Mouse (Mus musculus) heart, embryonic 14.5 days (tissue): ENCODE data around the gene Ifna1. TPM values are rescaled to one million over a fixed set of nuclear protein-coding genes. Genes with fewer than 3 reads are reported as not detected.
"Not testable (repeated sequence)": the region's sequence is repeated elsewhere in the genome, so short reads cannot be mapped to it uniquely, and the experiment has no call there.

Experiments used
- ATAC-seq: fragments of 200-750 bp; cut with Nextera tagmentation; 2 replicates; pipeline ENCODE4 v1.8.0; 2017; ENCODE audit warnings: low read depth, moderate TSS enrichment; ENCODE audit not compliant: insufficient number of reproducible peaks, insufficient read depth, low FRiP score
- H3K27ac ChIP-seq, 2 experiments: fragments of 200-500 bp in 1 of 2; fragments of 300-500 bp in 1 of 2; sonication (generic) in 1 of 2; replicated peaks in 1 of 2; 2 replicates each; pipeline ENCODE4 v1.5.1; 2012 to 2014; ENCODE audit warnings: low read depth in 2 of 2, low read length in 2 of 2, control low read depth in 1 of 2, mild to moderate bottlenecking in 1 of 2, mixed read lengths in 1 of 2; ENCODE audit not compliant: control insufficient read depth in 1 of 2, insufficient read depth in 1 of 2
- H3K27me3 ChIP-seq: fragments of 300-500 bp; sonication (generic); 2 replicates; pipeline ENCODE4 v1.6.1; 2014; ENCODE audit warnings: mild to moderate bottlenecking, low read length, control low read depth; ENCODE audit not compliant: control insufficient read depth, insufficient read depth
- H3K36me3 ChIP-seq: fragments of 300-500 bp; sonication (generic); 2 replicates; pipeline ENCODE4 v1.6.1; 2014; ENCODE audit warnings: mild to moderate bottlenecking, control low read depth, low read length, mixed read lengths; ENCODE audit not compliant: control insufficient read depth, insufficient read depth
- H3K4me1 ChIP-seq, 2 experiments: fragments of 200-500 bp in 1 of 2; fragments of 300-500 bp in 1 of 2; sonication (generic) in 1 of 2; 2 replicates each; pipeline ENCODE4 v1.6.1; 2012 to 2014; ENCODE audit warnings: low read length in 2 of 2, control low read depth in 1 of 2, mixed read lengths in 1 of 2; ENCODE audit not compliant: control insufficient read depth in 2 of 2, insufficient read depth in 2 of 2
- H3K4me2 ChIP-seq: fragments of 300-500 bp; sonication (generic); 2 replicates; pipeline ENCODE4 v1.6.1; 2014; ENCODE audit warnings: mild to moderate bottlenecking, low read length
- H3K4me3 ChIP-seq, 2 experiments: fragments of 200-500 bp in 1 of 2; fragments of 300-500 bp in 1 of 2; sonication (generic) in 1 of 2; 2 replicates each; pipeline ENCODE4 v1.5.1; 2012 to 2014; ENCODE audit warnings: low read length in 2 of 2, mild to moderate bottlenecking in 2 of 2, control low read depth in 1 of 2, low read depth in 1 of 2, moderate library complexity in 1 of 2; ENCODE audit not compliant: control insufficient read depth in 1 of 2, insufficient read depth in 1 of 2
- H3K9ac ChIP-seq: fragments of 300-500 bp; sonication (generic); 2 replicates; pipeline ENCODE4 v1.6.1; 2014; ENCODE audit warnings: mild to moderate bottlenecking, low read length
- H3K9me3 ChIP-seq: fragments of 300-500 bp; sonication (generic); 2 replicates; pipeline ENCODE4 v1.6.1; 2016; ENCODE audit warnings: low read length, control low read depth; ENCODE audit not compliant: control insufficient read depth
- WGBS: fragments of 180-500 bp; shearing (Covaris S2); extraction: QIAGEN DNeasy Blood & Tissue Kit; methylation state at CpG from one replicate; pipeline ENCODE4 v1.1.7; 2014; 5-methylcytosine and 5-hydroxymethylcytosine counted together
- polyA plus RNA-seq: library from polyadenylated mRNA; unstranded; fragments of >200 nt; fragmentation: Nextera tagmentation; extraction: Ambion mirVana; gene quantifications from 2 replicates; pipeline ENCODE4 v1.2.1, GENCODE M21; 2014

The Ifna1 gene
- polyA plus RNA-seq = not detected in 2 replicates

GRCm38 (mm10) chr4:88849698-88850097 lies at the start of gene Ifna1:
Gene Ifna1 (plus strand): TSS chr4:88850087.
- whole genome bisulfite sequencing = 70% methylated on average over 1 of the region's 1 CpGs
- ATAC-seq = no peak
- Histone ChIP-seq H3K9me3 (no peaks in the 10 kb centered on the region), H3K4me1 (no peaks in the 10 kb centered on the region), H3K36me3 (no peaks in the 10 kb centered on the region), H3K27me3 (no peaks in the 10 kb centered on the region), H3K4me3 (no peak within 1 kb of the TSS), H3K4me2 (no peak within 1 kb of the TSS), H3K9ac (no peak within 1 kb of the TSS), H3K27ac (no peak within 1 kb of the TSS)

- H3K9ac ChIP-seq, H3K27ac ChIP-seq, H3K27me3 ChIP-seq, ATAC-seq, H3K4me1 ChIP-seq, H3K36me3 ChIP-seq, H3K9me3 ChIP-seq, H3K4me3 ChIP-seq: not testable (repeated sequence)
- no CpG with 5 or more reads among the region's 29 CpGs for WGBS
- H3K4me2 ChIP-seq = 0 out of 2 replicates have a peak within 1 kb of the TSS, but pooled peaks have one; percentile 27
Observed at GRCm38 (mm10) chr4:88802954-88803353, 46.9 kb upstream of the Ifna1 start, which contains the start of gene Gm13287. Gene Gm13287 (plus strand): TSS chr4:88803254.

DNA sequence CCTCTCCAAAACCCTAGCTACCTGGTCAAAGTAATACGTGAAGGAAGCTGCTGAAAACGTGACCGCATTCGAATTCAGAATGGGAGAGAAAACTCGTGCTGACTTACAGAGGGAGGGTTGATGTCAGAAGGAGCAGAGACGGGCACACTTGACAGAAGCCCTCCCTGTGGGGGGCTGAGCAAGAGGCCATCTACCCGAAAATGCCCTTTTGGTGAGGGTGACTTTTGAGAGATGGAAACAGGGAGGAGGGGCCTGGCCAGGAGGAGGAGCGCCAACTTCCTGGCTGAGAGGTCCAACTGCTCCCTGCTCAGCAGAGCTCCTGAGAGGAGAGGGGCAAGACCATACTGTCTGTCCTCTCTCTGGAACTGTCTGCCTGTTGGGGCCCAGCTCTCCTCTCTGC lies 44.7 kb upstream of the Ifna1 start, which contains the start of gene Gm13288:
TSS of gene Gm13288 (plus strand) at position 301 of the 400 bp plus-strand sequence.
- Histone ChIP-seq H3K27me3 (peaks cover 15% of the 10 kb centered on the region), H3K4me3 (peak within 1 kb of the TSS in 1 of 2 experiments; percentile 21; a peak in 2 of 4 replicates)
- not testable (repeated sequence) for H3K4me1 ChIP-seq, H3K27ac ChIP-seq, H3K9ac ChIP-seq, H3K9me3 ChIP-seq, H3K36me3 ChIP-seq, H3K4me2 ChIP-seq, ATAC-seq
- no CpG with 5 or more reads among the region's 8 CpGs for WGBS

DNA sequence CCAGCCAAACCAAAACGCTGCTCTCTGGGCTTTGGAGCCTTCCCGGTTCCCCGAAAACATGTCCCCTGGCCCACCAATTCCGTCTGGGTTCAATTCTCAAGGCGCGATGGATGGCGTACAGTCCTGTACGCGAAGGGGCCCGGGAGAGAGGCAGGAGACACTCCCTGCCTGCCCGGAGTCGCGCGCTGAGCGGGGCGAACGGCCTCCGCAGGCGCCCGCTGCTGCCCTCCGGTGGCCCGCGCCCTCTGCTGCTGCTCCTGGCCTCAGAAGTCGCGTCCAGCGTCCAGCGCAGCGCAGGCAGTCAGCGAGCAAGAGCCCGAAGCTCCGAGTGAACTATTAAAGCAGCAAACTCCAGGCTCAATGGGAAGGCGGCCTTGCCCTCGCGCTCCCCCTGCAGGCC lies 44.1 kb upstream of the Ifna1 start:
- not testable (repeated sequence) for H3K4me2 ChIP-seq, ATAC-seq
- WGBS = no CpG with 5 or more reads among the region's 34 CpGs

DNA sequence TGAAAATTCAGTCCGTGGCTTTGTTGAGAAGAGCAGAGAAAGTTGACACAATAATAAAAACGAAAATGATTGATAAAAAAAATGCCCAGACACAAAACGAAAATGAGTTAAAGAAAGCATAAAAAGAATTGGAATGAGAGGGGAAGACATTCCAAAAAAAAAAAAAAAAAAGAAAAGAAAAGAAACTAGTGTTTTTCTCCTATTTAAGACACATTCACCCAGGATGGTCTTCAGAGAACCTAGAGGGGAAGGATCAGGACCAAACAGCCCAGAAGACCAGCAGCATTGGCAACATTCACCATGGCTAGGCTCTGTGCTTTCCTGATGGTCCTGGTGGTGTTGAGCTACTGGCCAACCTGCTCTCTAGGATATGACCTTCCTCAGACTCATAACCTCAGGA lies 34.0 kb upstream of the Ifna1 start, which contains the start of gene Ifna7:
TSS of gene Ifna7 (plus strand) at position 301 of the 400 bp plus-strand sequence.
- Histone ChIP-seq H3K4me1 (no peaks in the 10 kb centered on the region), H3K4me2 (no peak within 1 kb of the TSS), H3K9ac (no peak within 1 kb of the TSS), H3K27me3 (no peaks in the 10 kb centered on the region), H3K36me3 (no peaks in the 10 kb centered on the region), H3K9me3 (no peaks in the 10 kb centered on the region), H3K4me3 (no peak within 1 kb of the TSS), H3K27ac (no peak within 1 kb of the TSS)
- 47% methylated on average over 3 of the region's 3 CpGs for WGBS
- no peak for ATAC-seq

More for the DNA sequence above, 44.1 kb upstream of the Ifna1 start:
- peak overlapping the region in 1 of 2 experiments; percentile 21; a peak in 2 of 4 replicates for H3K4me3 ChIP-seq
- H3K27ac ChIP-seq, H3K9ac ChIP-seq, H3K36me3 ChIP-seq, H3K4me1 ChIP-seq, H3K9me3 ChIP-seq: not testable (repeated sequence)
- peaks cover 15% of the 10 kb centered on the region for H3K27me3 ChIP-seq

- no peaks in the 10 kb centered on the region for H3K9me3 ChIP-seq
- H3K4me2 ChIP-seq = no peak within 1 kb of the TSS
- no peaks in the 10 kb centered on the region for H3K27me3 ChIP-seq
- H3K36me3 ChIP-seq = no peaks in the 10 kb centered on the region
- no peaks in the 10 kb centered on the region for H3K4me1 ChIP-seq
- no peak within 1 kb of the TSS for H3K4me3 ChIP-seq
- H3K9ac ChIP-seq = no peak within 1 kb of the TSS
- WGBS = 63% methylated on average over 1 of the region's 1 CpGs
- ATAC-seq = no peak
- no peak within 1 kb of the TSS for H3K27ac ChIP-seq
Observed at GRCm38 (mm10) chr4:88819659-88820058, 30.2 kb upstream of the Ifna1 start, which contains the start of gene Ifna11. Gene Ifna11 (plus strand): TSS chr4:88819959.

DNA sequence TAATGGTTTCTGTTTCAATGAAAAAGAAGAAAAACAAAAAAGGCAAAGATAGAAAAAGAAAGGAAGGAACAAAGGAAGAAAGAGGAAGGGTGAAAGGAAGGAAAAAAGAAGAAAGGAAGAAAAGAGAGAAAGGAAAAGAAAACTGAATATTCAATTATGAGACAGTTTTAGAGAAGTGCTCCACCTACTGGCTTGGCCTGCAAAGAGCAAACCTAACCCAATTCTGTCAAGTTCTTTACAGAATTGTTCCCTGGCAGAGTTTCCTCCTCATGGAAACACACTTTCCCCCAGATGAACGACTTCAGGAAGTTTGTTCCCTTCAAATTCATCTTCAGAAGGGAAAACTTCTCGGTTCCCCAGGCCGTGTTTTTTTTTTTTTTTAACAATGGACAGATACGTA lies 26.9 kb upstream of the Ifna1 start:
- no peak overlapping the region for H3K9ac ChIP-seq
- no peak overlapping the region for H3K4me2 ChIP-seq
- no peaks in the 10 kb centered on the region for H3K27me3 ChIP-seq
- no peak overlapping the region for H3K4me3 ChIP-seq
- no peak for ATAC-seq
- no peaks in the 10 kb centered on the region for H3K36me3 ChIP-seq
- H3K27ac ChIP-seq = no peak overlapping the region
- WGBS = 23% methylated on average over 4 of the region's 4 CpGs
- no peaks in the 10 kb centered on the region for H3K9me3 ChIP-seq
- H3K4me1 ChIP-seq = no peaks in the 10 kb centered on the region

- not testable (repeated sequence) for H3K4me3 ChIP-seq, H3K27me3 ChIP-seq, ATAC-seq, H3K27ac ChIP-seq, H3K36me3 ChIP-seq, H3K4me2 ChIP-seq, H3K4me1 ChIP-seq, H3K9ac ChIP-seq, H3K9me3 ChIP-seq
Observed at GRCm38 (mm10) chr4:88827116-88827515, 22.8 kb upstream of the Ifna1 start, which contains the start of gene Ifna6. Gene Ifna6 (plus strand): TSS chr4:88827416.
